Mouse (Mus musculus): ENCODE results near the gene Dclk1.

The Dclk1 gene

GRCm38 (mm10) chr3:55266091-55266490 is 23.9 kb downstream of the Dclk1 start:
- DNase-seq, result no peak

GRCm38 (mm10) chr3:55269802-55270201 is 27.6 kb downstream of the Dclk1 start:
- no peak for DNase-seq

- no peak for DNase-seq
Observed at GRCm38 (mm10) chr3:55270345-55270744, 28.2 kb downstream of the Dclk1 start.

DNA sequence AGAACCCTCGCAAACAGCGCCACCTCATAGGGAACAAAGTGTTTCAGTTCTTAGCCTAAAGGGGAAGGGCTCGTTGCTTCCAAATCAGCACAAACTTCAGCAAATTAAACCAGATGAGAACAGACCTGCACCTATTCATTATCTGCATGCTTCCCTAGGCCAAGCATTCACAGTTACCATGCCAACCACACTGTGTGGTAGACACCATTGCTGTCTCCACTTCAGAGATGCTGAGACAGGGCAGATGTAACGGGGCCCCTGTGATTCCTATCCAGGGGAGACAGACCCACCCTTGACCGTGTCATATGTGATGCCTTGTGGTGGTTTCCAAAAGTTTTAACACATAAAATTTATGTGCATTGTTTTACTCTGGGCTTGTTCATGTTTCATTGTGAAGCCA is 28.8 kb downstream of the Dclk1 start:
- DNase-seq, result no peak

DNA sequence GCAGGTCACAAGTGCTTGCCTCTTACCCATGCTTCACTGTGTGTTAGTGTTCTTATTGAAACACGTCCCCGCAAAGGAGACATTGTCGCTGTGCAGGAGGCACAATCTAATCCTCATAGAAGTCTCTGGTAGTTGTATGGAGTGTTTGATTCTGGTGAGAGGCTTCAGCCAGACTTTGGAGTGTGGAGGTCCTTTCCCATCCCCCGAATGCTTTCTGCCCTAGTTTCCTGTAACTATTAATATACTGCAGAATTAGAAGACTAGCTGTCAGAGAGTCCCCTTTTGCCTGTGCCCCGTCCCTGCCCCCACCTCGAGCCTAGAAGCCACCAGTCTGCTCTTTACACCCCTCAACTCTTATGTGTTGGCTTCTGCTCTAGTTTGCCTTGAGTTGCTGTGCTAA is 30.4 kb downstream of the Dclk1 start:
- no peak for DNase-seq

DNA sequence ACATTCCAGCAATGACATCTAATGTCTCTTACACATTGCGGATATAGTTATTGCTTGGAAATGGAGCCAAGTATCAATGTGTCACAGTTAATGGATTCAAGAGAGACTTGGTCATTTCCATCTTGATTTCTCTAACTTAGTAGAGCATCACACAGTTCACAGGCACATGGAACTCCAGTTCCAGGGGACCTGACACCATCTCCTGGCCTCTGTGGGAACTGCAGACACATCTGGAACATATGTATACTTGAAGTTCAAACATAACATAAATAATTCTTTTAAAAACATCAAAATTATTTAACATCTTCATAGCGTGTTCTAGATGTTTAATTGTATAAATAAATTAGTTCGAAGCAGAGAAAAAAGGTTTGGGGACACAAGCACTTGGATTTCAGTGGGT is 34.3 kb downstream of the Dclk1 start:
- DNase-seq, result no peak

GRCm38 (mm10) chr3:55276851-55277250 is 34.7 kb downstream of the Dclk1 start:
- no peak for DNase-seq

DNA sequence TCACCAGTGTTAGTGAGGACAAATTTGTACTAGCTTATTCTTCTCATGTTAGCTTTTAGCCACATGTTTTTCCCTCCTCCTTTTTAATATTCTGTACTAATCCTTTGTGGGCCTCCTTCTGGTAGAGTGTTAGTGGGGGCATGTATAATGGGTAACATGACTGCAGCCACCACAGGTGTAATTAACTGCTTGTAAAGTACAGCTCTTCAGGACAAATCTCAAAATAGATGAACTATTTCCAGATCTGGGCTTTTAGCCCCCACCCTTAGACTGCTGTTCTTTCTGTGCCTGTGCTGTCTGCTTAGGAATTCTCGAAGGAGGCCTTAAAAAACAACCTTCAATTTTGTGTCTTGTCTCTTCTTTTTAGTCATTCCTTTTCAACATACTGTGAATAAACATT is 35.7 kb downstream of the Dclk1 start:
- DNase-seq, result no peak

DNA sequence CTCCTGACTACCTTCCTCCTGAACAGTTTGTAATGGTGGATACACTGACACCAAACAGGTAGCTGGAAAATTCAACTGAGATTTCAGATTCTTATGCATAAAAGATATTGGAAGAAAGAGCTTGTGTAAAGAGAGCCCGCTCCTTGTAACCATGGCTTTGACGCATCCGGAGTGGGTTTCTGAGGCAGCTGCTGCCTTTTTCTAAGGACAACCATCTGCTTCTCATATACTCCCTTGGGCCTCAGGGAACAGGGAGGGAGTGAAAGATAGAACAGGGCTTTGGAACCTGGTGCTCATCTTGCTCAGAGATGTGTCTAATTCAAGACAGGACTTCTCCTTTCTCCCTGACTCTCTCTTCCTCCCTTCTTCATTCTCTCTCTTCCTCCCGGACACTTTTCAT is 37.8 kb downstream of the Dclk1 start:
- DNase-seq, result peak; percentile 46

GRCm38 (mm10) chr3:55280471-55280870 is 38.3 kb downstream of the Dclk1 start:
- no peak for DNase-seq

DNA sequence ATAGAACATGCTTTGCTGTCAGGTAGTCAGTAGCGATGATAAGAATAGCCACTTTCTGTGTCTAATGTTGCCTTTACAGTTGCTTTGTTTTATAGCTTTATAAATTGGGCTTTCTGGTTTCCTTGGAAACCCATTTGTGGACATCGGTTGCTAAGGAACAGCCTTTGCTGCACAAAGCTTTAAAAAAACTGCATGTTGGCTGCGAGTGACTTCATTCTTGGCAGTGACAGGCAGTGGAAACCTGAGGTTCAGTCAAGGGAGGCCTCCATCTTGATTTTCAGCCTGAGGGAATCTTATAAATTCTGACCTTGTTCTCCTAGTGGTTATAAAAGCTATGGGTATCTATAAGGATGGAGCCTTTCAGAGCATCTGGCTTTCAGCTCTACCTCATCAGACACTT is 42.1 kb downstream of the Dclk1 start:
- peak; percentile 75 for DNase-seq

DNA sequence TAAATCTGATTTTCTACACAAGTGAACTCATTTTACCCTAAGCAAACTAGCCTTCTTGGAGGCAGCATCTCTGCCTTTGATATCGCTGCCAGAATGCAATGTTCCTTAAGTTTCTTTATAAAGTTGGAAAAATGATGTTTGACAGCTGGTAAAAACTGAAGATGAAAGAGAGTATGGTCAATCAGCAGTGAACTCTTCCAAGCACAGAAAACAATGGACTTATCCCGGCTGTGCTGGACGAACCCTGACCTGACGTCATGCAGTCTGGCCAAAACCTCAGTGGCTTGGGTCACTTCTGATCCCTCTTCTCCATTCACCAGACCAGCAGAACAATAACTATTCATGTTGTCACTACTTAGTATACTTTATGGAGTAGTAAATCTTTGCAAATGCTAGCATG is 46.6 kb downstream of the Dclk1 start:
- no peak for DNase-seq

- no peak for DNase-seq
Observed at GRCm38 (mm10) chr3:55291964-55292363, 49.8 kb downstream of the Dclk1 start.

DNA sequence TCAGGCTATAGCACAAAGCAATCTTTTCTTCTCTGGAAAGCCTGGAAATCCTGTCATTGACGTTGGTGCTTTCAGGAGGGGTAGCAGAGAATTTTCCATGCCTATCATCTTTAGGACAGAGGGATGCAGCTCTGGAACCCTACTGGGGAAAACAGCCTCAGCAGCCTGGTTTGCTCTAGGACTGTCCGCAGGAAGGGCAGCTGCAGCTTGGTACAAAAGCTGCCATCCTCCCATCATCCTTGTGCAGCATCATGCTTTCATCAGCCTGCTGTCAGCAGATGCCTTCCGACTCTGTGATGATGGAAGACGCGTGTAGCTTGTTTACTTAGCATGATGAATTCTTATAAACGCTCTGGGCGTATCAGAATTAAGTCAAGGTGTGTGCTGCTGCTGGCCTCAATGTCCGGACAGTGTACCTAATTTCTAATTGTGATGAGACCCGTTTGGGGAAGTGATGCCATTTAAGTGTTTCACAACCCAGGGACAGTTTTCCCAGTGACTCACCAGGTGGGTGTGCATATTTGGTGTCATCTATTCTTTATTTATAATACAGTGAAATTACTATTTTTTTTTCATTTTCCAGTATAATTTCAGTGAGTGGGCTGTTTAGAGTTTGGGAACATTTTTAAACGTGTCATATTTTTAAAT is 50.7 kb downstream of the Dclk1 start:
- DNase-seq, result no peak

DNA sequence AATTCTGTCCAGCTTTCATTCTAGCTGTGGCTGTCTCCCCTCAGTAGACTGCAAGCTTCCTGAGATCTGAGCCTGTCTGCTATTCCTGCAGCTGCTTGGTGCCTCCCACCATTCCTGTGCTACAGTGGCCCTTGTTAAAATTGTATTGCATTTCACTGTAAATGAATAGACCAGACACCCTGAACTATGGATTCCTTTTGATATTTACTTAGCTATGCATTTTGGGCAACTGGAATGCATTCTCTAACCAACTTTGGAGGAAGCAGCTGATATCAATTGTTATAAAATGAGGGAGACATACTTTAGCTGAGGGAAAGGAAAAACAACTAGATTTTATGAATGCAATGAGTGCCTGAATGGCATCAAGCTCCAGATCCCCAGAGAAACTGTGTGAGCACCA is 63.5 kb downstream of the Dclk1 start:
- DNase-seq, result no peak

- DNase-seq, result no peak
Observed at GRCm38 (mm10) chr3:55307553-55308177, 65.5 kb downstream of the Dclk1 start.

GRCm38 (mm10) chr3:55309961-55310360 is 67.8 kb downstream of the Dclk1 start:
- no peak for DNase-seq

DNA sequence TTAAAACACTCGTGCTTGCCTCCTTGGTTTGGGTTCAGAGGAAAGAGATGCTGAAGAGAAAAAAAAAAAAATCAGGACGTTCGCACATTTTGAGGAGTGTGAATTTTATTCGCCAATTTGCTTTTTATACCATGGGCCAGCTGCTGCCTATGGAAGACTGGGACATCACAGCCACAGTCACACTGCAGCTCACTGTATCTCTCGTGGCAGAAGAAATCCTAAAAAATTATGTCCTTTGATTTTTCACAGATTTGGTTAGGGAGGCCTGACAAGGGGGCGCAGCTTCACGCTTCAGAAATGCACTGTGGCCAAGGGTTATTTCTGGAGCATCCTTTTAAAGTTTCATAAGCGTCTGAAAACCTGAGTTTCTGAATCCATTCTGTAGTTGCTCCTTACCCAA is 73.7 kb downstream of the Dclk1 start:
- DNase-seq, result peak; percentile 81

GRCm38 (mm10) chr3:55318021-55318420 is 75.9 kb downstream of the Dclk1 start:
- no peak for DNase-seq

GRCm38 (mm10) chr3:55320572-55320971 is 78.4 kb downstream of the Dclk1 start:
- no peak for DNase-seq

GRCm38 (mm10) chr3:55324029-55324428 is 81.9 kb downstream of the Dclk1 start:
- DNase-seq, result no peak

DNA sequence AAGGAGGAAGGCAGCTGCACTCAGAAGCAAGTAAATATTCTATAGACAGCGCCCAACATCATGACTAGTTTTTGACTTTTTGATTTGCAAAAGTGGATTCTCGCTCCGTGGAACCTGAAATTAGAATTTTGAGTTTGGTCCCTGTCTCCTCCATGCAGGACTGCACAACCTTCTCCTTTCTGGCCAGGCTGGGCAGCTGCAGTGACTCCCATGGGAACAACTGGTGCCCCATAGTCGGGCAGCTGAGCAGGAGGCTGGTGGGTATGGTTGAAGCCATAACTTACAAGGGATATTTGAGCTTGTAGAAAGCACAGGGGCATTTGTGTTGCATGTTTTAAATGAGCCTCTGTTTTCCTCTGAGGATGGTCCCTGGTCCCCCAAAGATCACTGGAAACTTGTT is 88.3 kb downstream of the Dclk1 start:
- no peak for DNase-seq

DNA sequence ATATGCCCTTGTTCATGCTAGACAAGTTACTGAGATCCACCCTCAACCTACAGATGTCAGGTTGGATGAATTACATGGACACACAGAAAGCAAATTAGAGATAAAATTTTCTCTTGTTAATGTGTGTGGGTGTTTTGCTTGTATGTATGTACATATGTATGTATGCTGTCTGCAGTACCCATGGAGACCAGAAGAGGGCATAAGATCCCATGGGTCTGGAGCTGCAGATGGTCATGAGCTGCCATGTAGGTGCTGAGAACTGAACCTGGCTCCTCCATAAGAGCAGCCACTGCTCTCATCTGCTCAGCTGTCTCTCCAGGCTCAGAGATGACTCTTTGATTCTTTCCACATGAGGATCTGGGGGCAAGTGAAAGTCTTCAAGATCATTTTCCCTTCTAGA is 89.5 kb downstream of the Dclk1 start:
- no peak for DNase-seq

- no peak for DNase-seq
Observed at GRCm38 (mm10) chr3:55333511-55333910, 91.3 kb downstream of the Dclk1 start.

DNA sequence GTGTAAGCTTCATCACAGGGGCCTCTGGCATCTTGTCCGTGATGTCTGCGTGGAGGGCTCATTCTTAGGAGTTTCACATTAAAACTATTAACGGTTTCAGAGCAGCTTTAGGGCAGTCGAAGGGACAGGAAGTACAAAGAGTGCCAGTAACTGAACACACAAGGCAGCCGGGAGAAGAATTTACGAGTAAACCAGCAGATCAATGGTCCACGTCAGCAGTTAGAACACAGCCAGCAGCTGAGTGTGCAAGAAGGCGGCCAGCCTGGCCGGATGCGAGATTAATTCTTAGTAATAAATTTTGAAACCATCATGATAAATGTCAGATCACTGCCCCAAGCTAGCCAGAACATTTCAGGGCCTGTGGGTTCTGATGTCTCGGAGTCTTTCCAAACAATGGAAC is 94.7 kb downstream of the Dclk1 start:
- DNase-seq, result no peak

All from right cerebral cortex, adult 18-20 months (tissue).